ENCODE assay signal across 14 mouse cellular contexts in genomic region chr6:147671366-147671765, GRCm38 (mm10).
DNase-seq lines count a peak whose midpoint lies in the region.
"Had no signal": no experiment of that assay in that cellular context is flagged by ENCODE, and none has a peak within 500 bp of the region (broad histone marks: within the 10 kb centered on the region; RNA-seq: fewer than 3 reads in every experiment).

No protein-coding gene starts in this region.

- intact Hi-C loops in heart, postnatal 10 days (cut with DNase I): no loop called here

- peak; percentile 92 for DNase-seq in gastrocnemius, adult 18-20 months (ENCODE audit: low spot score)
- no peak for DNase-seq in gastrocnemius, postnatal 4 days (ENCODE audit: low spot score in 2 of 2)
- peak; percentile 35 for DNase-seq in lung, postnatal 10 days
- DNase-seq in lung, adult 18-20 months: no peak
- DNase-seq in heart, postnatal 10 days: peak; percentile 27 to 31
- DNase-seq in urinary bladder, postnatal 14 days (ENCODE audit: low spot score): no peak
- no peak for DNase-seq in embryo, embryonic 10.5 days (ENCODE audit: low spot score)
- DNase-seq in cerebellum, postnatal 25 days: no peak
- DNase-seq: adrenal gland, postnatal 10 days; cerebellum, adult 9-10 months; kidney, adult 18-20 months; kidney, postnatal 25 days; lung, postnatal 4 days; thymus, postnatal 4 days had no signal

Comparison
In these comparisons a context has a peak if more than half of its experiments do, and no peak if none do; other contexts are left out.
1. DNase-seq: peak in gastrocnemius, adult 18-20 months (single experiment), lung, postnatal 10 days (single experiment) and heart, postnatal 10 days (2 of 2); none in gastrocnemius, postnatal 4 days (0 of 2), lung, adult 18-20 months (0 of 2), urinary bladder, postnatal 14 days (single experiment), embryo, embryonic 10.5 days (single experiment) and cerebellum, postnatal 25 days (0 of 2).